Mouse (Mus musculus) layer of hippocampus, adult 2 months (tissue): ENCODE data around the gene Serac1. TPM values are rescaled to one million over a fixed set of nuclear protein-coding genes. Genes with fewer than 3 reads are reported as not detected.

Experiments
- DNase-seq, 2 experiments: peaks; one replicate each; pipeline ENCODE4 v3.0.0; 2022; ENCODE audit warnings: low spot score in 2 of 2
- H3K27ac ChIP-seq: fragments of 200-600 bp; 2 replicates; pipeline ENCODE4 v1.8.1; 2022
- H3K4me3 ChIP-seq: fragments of 200-600 bp; 2 replicates; pipeline ENCODE4 v1.8.1; 2022; ENCODE audit warnings: mild to moderate bottlenecking
- CTCF ChIP-seq: fragments of 200-600 bp; conservative IDR thresholded peaks from 2 replicates; pipeline ENCODE4 v1.8.1; 2022; ENCODE audit warnings: antibody characterized with exemption, mild to moderate bottlenecking, moderate library complexity
- total RNA-seq, 2 experiments: library from RNA; stranded (reverse); gene quantifications; 2 replicates each; pipeline ENCODE4 v1.2.3; 2021

Gene Serac1
- total RNA-seq, 2 experiments from 2014 or later: 17.2 to 18.4 TPM

DNA sequence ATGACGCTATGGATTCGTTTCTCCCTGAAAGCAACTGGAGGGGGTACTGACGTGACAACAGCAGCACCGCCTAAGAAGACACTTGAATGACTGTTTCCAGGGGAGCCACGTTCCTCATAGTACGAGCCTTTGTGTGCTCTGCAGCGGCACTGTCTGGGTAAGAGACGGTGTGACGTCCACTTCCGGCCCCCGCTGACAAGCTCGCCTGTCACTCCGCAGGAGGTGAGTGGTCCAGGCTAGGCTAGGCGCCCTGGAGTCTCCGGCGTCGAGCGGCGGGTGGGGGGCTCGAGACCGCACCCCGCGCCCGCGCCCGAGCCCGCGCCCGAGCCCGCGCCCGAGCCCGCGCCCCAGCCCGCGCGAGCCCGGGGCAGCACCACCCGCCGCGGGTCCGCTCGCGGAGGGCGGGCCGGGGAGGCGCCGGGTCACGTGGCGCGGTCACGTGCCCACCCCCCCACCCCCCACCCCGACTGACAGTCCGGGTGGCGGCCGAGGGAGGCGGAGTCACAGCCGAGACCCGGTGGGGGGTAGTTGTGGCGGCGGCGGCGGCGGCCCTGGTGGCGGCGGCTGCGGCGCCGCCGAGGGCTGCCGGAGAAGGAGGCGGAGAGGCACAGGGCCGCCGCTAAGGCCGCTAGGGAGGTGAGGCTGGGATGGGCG lies 26.9 kb upstream of the Serac1 start, which contains the start of gene Tulp4:
TSS of gene Tulp4 (plus strand) at position 77 of the 654 bp plus-strand sequence.
- peak within 1 kb of the TSS; percentile 93 for H3K4me3 ChIP-seq

GRCm38 (mm10) chr17:6103566-6103965 lies 24.0 kb upstream of the Serac1 start:
- no peak for TF ChIP-seq CTCF
- Histone ChIP-seq H3K4me3 (no peak overlapping the region), H3K27ac (no peak overlapping the region)
- DNase-seq: no peak

More for the DNA sequence above, 26.9 kb upstream of the Serac1 start, which contains the start of gene Tulp4:
- TF ChIP-seq CTCF: no peak
- peak; percentile 75 to 81 for DNase-seq
- peak within 1 kb of the TSS; percentile 96 for H3K27ac ChIP-seq

- H3K4me3 ChIP-seq: no peak overlapping the region
- DNase-seq: no peak
Measured at GRCm38 (mm10) chr17:6102287-6102686, 22.7 kb upstream of the Serac1 start.

GRCm38 (mm10) chr17:6097884-6098283 lies 18.3 kb upstream of the Serac1 start:
- peak in 1 of 2 experiments; percentile 47 for DNase-seq
- Histone ChIP-seq H3K27ac (no peak overlapping the region), H3K4me3 (no peak overlapping the region)
- peak; percentile 96 for TF ChIP-seq CTCF

More at GRCm38 (mm10) chr17:6102287-6102686, 22.7 kb upstream of the Serac1 start:
- TF ChIP-seq CTCF: no peak
- no peak overlapping the region for H3K27ac ChIP-seq

DNA sequence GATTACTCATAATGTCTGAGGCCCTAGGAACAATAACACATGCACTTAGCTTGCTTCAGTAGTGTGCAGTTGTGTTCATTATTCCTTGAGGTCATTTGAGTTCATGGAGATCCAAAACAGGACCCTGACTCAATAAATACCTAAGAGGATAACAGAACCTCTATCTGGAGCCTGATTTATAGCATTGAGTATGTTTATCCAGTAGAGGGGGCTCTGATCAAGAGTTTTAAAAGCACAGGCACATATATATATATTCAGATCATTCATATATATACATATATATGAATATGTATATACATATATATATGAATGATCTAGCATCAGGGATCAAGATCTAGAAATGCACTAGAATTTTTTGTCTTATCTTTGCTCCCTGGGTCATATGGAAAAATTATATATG lies 16.0 kb upstream of the Serac1 start:
- Histone ChIP-seq H3K4me3 (no peak overlapping the region), H3K27ac (no peak overlapping the region)
- TF ChIP-seq CTCF: peak; percentile 67
- no peak for DNase-seq

- Histone ChIP-seq H3K27ac (no peak overlapping the region), H3K4me3 (no peak overlapping the region)
- no peak for DNase-seq
- no peak for TF ChIP-seq CTCF
Measured at GRCm38 (mm10) chr17:6091604-6092003, 12.1 kb upstream of the Serac1 start.

- H3K27ac ChIP-seq: peak overlapping the region; percentile 81
- DNase-seq: peak; percentile 53 to 60
- no peak for TF ChIP-seq CTCF
Measured at GRCm38 (mm10) chr17:6083323-6083890, 3.9 kb upstream of the Serac1 start.

GRCm38 (mm10) chr17:6073405-6073804 lies 6.1 kb downstream of the Serac1 start:
- TF ChIP-seq CTCF: no peak
- Histone ChIP-seq H3K27ac (no peak overlapping the region), H3K4me3 (no peak overlapping the region)
- DNase-seq: no peak

More at GRCm38 (mm10) chr17:6083323-6083890, 3.9 kb upstream of the Serac1 start:
- H3K4me3 ChIP-seq: no peak overlapping the region

DNA sequence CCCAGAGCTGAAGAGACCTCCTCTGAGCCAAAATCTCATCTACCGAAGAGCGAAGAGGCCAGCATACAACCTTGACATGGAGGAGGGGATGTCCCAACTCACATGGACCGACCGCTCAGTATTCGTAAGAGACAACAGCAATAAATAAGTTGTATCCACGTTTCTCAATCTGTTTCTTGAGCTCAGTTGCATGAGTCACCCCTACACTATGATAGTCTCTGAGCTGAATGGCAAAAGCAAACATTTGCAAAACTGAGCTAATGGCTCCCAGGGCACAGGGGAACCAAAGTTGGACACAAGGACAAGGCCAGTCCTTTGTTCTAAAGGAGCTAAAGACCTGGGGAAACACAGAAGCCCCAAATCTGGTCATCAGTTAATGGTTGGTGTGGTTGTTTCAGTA lies 9.7 kb downstream of the Serac1 start:
- H3K4me3 ChIP-seq: no peak overlapping the region
- TF ChIP-seq CTCF: no peak
- no peak for DNase-seq
- H3K27ac ChIP-seq: no peak overlapping the region

- Histone ChIP-seq H3K27ac (no peak overlapping the region), H3K4me3 (no peak overlapping the region)
- TF ChIP-seq CTCF: no peak
- no peak for DNase-seq
Measured at GRCm38 (mm10) chr17:6067613-6068012, 11.9 kb downstream of the Serac1 start.

GRCm38 (mm10) chr17:6066021-6066420 lies 13.5 kb downstream of the Serac1 start:
- Histone ChIP-seq H3K27ac (no peak overlapping the region), H3K4me3 (no peak overlapping the region)
- TF ChIP-seq CTCF: no peak
- no peak for DNase-seq

DNA sequence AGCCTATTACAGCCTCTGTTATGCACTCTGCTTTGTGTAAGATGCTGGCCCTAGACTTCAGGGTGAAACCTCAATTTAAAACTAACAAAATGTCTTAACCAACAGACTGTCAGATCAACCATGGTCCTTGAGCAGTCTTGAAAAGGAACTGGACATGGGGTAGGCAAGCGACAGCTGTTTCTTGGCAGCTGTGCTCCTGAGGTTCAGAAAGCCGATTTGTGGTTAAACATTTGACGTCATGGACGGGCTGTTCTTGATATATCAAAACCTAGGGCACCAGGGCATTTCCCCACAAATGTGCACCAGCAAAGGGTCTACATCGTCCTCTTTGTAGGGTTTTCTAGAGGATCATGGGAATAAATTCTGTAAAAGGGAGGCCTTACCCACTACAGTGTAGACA lies 16.0 kb downstream of the Serac1 start:
- no peak for TF ChIP-seq CTCF
- no peak for DNase-seq

DNA sequence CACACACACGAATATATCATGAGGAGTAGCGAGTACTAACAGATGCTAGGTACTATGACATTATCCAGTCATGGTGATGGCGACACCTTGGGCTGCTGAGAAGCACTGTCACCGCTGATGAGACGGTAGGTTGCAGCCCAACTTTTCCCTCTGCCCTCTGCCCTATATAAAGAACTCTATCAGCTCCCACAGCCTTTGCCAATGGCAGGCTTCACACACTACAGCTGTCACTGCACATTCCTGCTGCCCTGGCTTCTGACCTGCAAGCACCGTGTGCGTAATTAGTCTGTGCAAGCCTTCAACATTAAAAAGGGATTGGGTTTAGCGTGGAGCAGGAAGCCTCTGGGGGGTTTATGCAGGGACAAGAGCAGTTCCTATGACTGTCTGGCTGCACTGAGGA lies 16.7 kb downstream of the Serac1 start:
- no peak overlapping the region for H3K4me3 ChIP-seq
- DNase-seq: no peak
- TF ChIP-seq CTCF: no peak
- no peak overlapping the region for H3K27ac ChIP-seq

More for the DNA sequence above, 16.0 kb downstream of the Serac1 start:
- no peak overlapping the region for H3K4me3 ChIP-seq
- H3K27ac ChIP-seq: no peak overlapping the region

- peak; percentile 84 for TF ChIP-seq CTCF
- no peak overlapping the region for H3K4me3 ChIP-seq
- H3K27ac ChIP-seq: no peak overlapping the region
- peak; percentile 61 to 67 for DNase-seq
Measured at GRCm38 (mm10) chr17:6054934-6055355, 24.6 kb downstream of the Serac1 start.
